Mouse (Mus musculus): ENCODE data around the gene Gja5. TPM values are rescaled to one million over a fixed set of nuclear protein-coding genes. Genes with fewer than 3 reads are reported as not detected.
"Not testable (repeated sequence)": the region's sequence is repeated elsewhere in the genome, so short reads cannot be mapped to it uniquely, and the experiment has no call there.

Gja5 gene
- total RNA-seq, 2 experiments from 2014 or later, result not detected

GRCm38 (mm10) chr3:97091971-97092370, 187.5 kb downstream of the Gja5 start:
- ATAC-seq (ENCODE audit: poor library complexity, severe bottlenecking), result not testable (repeated sequence)

GRCm38 (mm10) chr3:97096664-97097063, 192.2 kb downstream of the Gja5 start:
- ATAC-seq (ENCODE audit: poor library complexity, severe bottlenecking), result not testable (repeated sequence)

GRCm38 (mm10) chr3:97100784-97101641, 196.5 kb downstream of the Gja5 start:
- ATAC-seq (ENCODE audit: poor library complexity, severe bottlenecking), result no peak

GRCm38 (mm10) chr3:97103946-97104345, 199.5 kb downstream of the Gja5 start:
- ATAC-seq (ENCODE audit: poor library complexity, severe bottlenecking), result not testable (repeated sequence)

GRCm38 (mm10) chr3:97104696-97105430, 200.4 kb downstream of the Gja5 start:
- no peak for ATAC-seq (ENCODE audit: poor library complexity, severe bottlenecking)

- no peak for ATAC-seq (ENCODE audit: poor library complexity, severe bottlenecking)
Measured at GRCm38 (mm10) chr3:97117511-97117910, 213.0 kb downstream of the Gja5 start.

- ATAC-seq (ENCODE audit: poor library complexity, severe bottlenecking), result no peak
Measured at GRCm38 (mm10) chr3:97118313-97118712, 213.8 kb downstream of the Gja5 start.

- peak; percentile 73 for ATAC-seq (ENCODE audit: poor library complexity, severe bottlenecking)
Measured at GRCm38 (mm10) chr3:97124193-97124592, 219.7 kb downstream of the Gja5 start.

Other genes starting within 250 kb of the Gja5 start
- not detected in 2 replicates for gene Ankrd35, start 234.6 kb upstream of the Gja5 start, total RNA-seq (2015)
- not detected in 2 replicates for gene Ankrd35, start 234.6 kb upstream of the Gja5 start, total RNA-seq (2017)
- 18.6 and 26.6 TPM in 2 replicates for gene Pias3, start 208.3 kb upstream of the Gja5 start, total RNA-seq (2015)
- 10.3 and 13.4 TPM in 2 replicates for gene Pias3, start 208.3 kb upstream of the Gja5 start, total RNA-seq (2017)
- gene Nudt17, start 196.1 kb upstream of the Gja5 start, total RNA-seq (2015), result 1.7 and 1.9 TPM in 2 replicates
- gene Nudt17, start 196.1 kb upstream of the Gja5 start, total RNA-seq (2017), result 0.73 TPM in 1 of 2 replicates, not detected in the other
- gene Polr3c, start 177.1 kb upstream of the Gja5 start, total RNA-seq (2015), result 39.3 and 44.2 TPM in 2 replicates
- 18.7 and 28.7 TPM in 2 replicates for gene Polr3c, start 177.1 kb upstream of the Gja5 start, total RNA-seq (2017)
- 136 and 137 TPM in 2 replicates for gene Rnf115, start 177.0 kb upstream of the Gja5 start, total RNA-seq (2015)
- 135 and 150 TPM in 2 replicates for gene Rnf115, start 177.0 kb upstream of the Gja5 start, total RNA-seq (2017)
- 0.07 and 0.25 TPM in 2 replicates for gene Pdzk1, start 75.4 kb upstream of the Gja5 start, total RNA-seq (2015)
- not detected in 2 replicates for gene Pdzk1, start 75.4 kb upstream of the Gja5 start, total RNA-seq (2017)
- gene Cd160, start 75.3 kb upstream of the Gja5 start, total RNA-seq (2015), result 1.5 and 4.2 TPM in 2 replicates
- gene Cd160, start 75.3 kb upstream of the Gja5 start, total RNA-seq (2017), result 0.57 and 2.6 TPM in 2 replicates
- 6.8 and 8.3 TPM in 2 replicates for gene Gpr89, start 653 bp downstream of the Gja5 start, total RNA-seq (2015)
- 8.4 and 21.0 TPM in 2 replicates for gene Gpr89, start 653 bp downstream of the Gja5 start, total RNA-seq (2017)
- gene Gja8, start 21.3 kb downstream of the Gja5 start, total RNA-seq (2015), result not detected in 2 replicates
- not detected in 2 replicates for gene Gja8, start 21.3 kb downstream of the Gja5 start, total RNA-seq (2017)

Data from megakaryocyte, adult 5-6 weeks (primary cell).